Mouse (Mus musculus) C2C12 (cell line): Measurements from ENCODE around the gene Abhd14a.
A peak's percentile ranks its signal among the peaks of the same experiment; 100 is the strongest.

ENCODE experiments used
- CTCF ChIP-seq: IDR thresholded peaks from one replicate; pipeline ENCODE4 v1.5.1; 2011; ENCODE audit not compliant: control insufficient read depth, insufficient read depth, insufficient read length
- MAX ChIP-seq: IDR thresholded peaks from one replicate; pipeline ENCODE4 v1.6.1; 2011; ENCODE audit warnings: mild to moderate bottlenecking, control low read depth
- MYOG ChIP-seq: IDR thresholded peaks from one replicate; pipeline ENCODE4 v1.6.1; 2011; ENCODE audit not compliant: control insufficient read depth, insufficient read length; ENCODE audit errors: extremely low read depth
- USF1 ChIP-seq: IDR thresholded peaks from one replicate; pipeline ENCODE4 v1.6.1; 2011; ENCODE audit warnings: low read depth, mild to moderate bottlenecking, control low read depth, moderate library complexity

DNA sequence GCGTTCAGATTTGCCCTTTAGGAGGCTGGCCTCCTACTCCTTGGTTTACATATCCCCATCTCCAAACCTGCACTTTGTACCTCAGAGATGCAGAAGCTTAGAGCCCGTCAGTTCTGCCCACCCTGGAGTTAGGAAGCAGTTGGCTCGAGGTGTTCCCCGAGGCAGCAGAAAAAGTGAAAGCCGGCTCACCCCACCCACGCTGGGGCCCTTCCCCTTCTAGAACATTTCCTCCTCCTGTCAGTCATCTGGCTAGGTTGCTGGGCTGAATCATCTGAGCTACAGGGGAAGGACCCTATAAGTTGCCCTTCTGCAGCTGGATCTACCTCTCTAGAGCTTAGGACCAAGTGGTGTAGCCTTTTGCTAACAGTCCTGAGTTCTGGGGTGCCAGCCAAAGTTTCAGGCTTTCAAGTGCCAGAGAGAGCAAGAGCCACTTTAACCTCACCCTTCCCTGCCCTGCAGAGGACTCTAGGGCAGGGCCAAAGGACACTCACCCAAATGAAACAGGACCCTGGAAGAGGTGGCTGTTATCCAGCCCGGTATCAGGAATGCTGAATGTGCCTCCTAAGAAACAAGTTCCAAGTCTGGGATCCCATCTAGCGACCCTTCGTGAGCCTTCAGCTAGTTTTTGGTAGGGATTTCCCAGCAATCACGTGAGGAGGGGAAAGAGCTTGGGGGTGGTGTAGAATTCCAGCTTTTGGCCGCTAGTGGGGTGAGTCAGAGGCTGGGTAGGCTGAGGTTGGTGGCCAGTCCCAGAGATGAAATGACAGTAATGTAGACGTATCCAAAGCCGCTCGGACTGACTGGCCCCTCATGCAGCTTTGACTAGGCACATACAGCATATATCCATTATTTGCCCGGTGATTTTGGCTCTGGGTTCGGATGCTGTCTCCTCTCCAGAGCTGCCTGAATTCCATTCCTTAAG lies 28.8 kb upstream of the Abhd14a start:
- TF ChIP-seq CTCF (no peak), MAX (no peak), MYOG (no peak), USF1 (peak; percentile 98)
